Comparison of ENCODE assay signal across 8 mouse cellular contexts in genomic region chr5:30913060-30913841, GRCm38 (mm10). TPM values are rescaled to one million over a fixed set of nuclear protein-coding genes. Genes with fewer than 3 reads are reported as not detected.
DNase-seq lines count a peak whose midpoint lies in the region; ATAC-seq and TF ChIP-seq lines count a peak whose summit lies in the region.

Emilin1 (plus strand) TSS chr5:30913402.

- H3K4me2 ChIP-seq in hindbrain, embryonic 13.5 days = peak within 1 kb of the TSS; percentile 37
- H3K4me2 ChIP-seq in liver, embryonic 14.5 days (ENCODE audit: low read depth) = peak within 1 kb of the TSS; percentile 65

- no peak for TF ChIP-seq EP300 in liver, embryonic 14.5 days (IDR thresholded peaks at IDR 0.05; ENCODE audit: low read depth)

- H3K9ac ChIP-seq in hindbrain, embryonic 13.5 days = peak within 1 kb of the TSS; percentile 56; the same call in 1 of the 2 replicates
- H3K9ac ChIP-seq in liver, embryonic 14.5 days (replicated peaks) = peak within 1 kb of the TSS; percentile 6

- TF ChIP-seq CTCF in spleen, adult 2 months (IDR thresholded peaks at IDR 0.05; ENCODE audit: extremely low read depth, insufficient read depth, insufficient read length, insufficient replicate concordance) = no peak
- no peak for TF ChIP-seq CTCF in liver, embryonic 14.5 days (IDR thresholded peaks at IDR 0.05; ENCODE audit: low read depth)

- WGBS in spleen, adult 2 months = 31% methylated on average over 13 of the region's 13 CpGs
- 25% methylated on average over 13 of the region's 13 CpGs for WGBS in hindbrain, embryonic 13.5 days
- whole genome bisulfite sequencing in liver, embryonic 14.5 days (ENCODE audit: insufficient replicate concordance) = 33% methylated on average over 12 of the region's 13 CpGs

- TF ChIP-seq POLR2A in spleen, adult 2 months (IDR thresholded peaks at IDR 0.05; ENCODE audit: low read depth, low read length) = no peak

- H3K4me1 ChIP-seq in spleen, adult 2 months (ENCODE audit: control insufficient read depth, insufficient read depth, insufficient read length) = peaks cover 5% of the 10 kb centered on the region; the same call in 1 of the 2 replicates
- H3K4me1 ChIP-seq in hindbrain, embryonic 13.5 days (replicated peaks) = peaks cover 48% of the 10 kb centered on the region
- peaks cover 8 to 62% of the 10 kb centered on the region in 2 experiments for H3K4me1 ChIP-seq in liver, embryonic 14.5 days (replicated peaks; ENCODE audit: control insufficient read depth in 2 of 2, insufficient read depth in 2 of 2, low read length in 1 of 2)

- no peaks in the 10 kb centered on the region for H3K27me3 ChIP-seq in spleen, adult 2 months (ENCODE audit: control insufficient read depth, insufficient read depth, low read length)
- peaks cover 3% of the 10 kb centered on the region; the same call in 1 of the 2 replicates for H3K27me3 ChIP-seq in hindbrain, embryonic 13.5 days
- no peaks in the 10 kb centered on the region for H3K27me3 ChIP-seq in liver, embryonic 14.5 days (ENCODE audit: control insufficient read depth, insufficient read depth, low read length)

- peak within 1 kb of the TSS; percentile 38; the same call in 1 of the 2 replicates for H3K4me3 ChIP-seq in spleen, adult 2 months (ENCODE audit: extremely low read depth, insufficient read depth, insufficient read length)
- H3K4me3 ChIP-seq in hindbrain, embryonic 13.5 days = peak within 1 kb of the TSS; percentile 28
- peak within 1 kb of the TSS; percentile 40 to 65 for H3K4me3 ChIP-seq in liver, embryonic 14.5 days (ENCODE audit: insufficient read depth in 1 of 2, low read depth in 2 of 2, low read length in 2 of 2)

- no peaks in the 10 kb centered on the region for H3K9me3 ChIP-seq in hindbrain, embryonic 13.5 days
- H3K9me3 ChIP-seq in liver, embryonic 14.5 days (ENCODE audit: control insufficient read depth, low read length) = no peaks in the 10 kb centered on the region

- no peak for DNase-seq in spleen, adult 2 months (ENCODE audit: low read depth in 1 of 2, low spot score in 2 of 2)
- DNase-seq in spleen, postnatal 10 days (ENCODE audit: low spot score in 2 of 2) = no peak
- peak; percentile 65 for DNase-seq in gastrocnemius, adult 18-20 months (ENCODE audit: low spot score)
- no peak for DNase-seq in liver, embryonic 14.5 days (ENCODE audit: low read depth in 3 of 3, low spot score in 3 of 3)
- peak; percentile 81 for DNase-seq in neural tube, embryonic 10.5 days (ENCODE audit: extremely low spot score, low spot score)
- DNase-seq in T-cell, adult 2 months (ENCODE audit: low spot score) = no peak
- DNase-seq in spleen, adult 12 weeks (ENCODE audit: low spot score) = no peak

- no peak for ATAC-seq in hindbrain, embryonic 13.5 days (ENCODE audit: low FRiP score)
- peak; percentile 25 for ATAC-seq in liver, embryonic 14.5 days (ENCODE audit: insufficient read depth)

- peak within 1 kb of the TSS; percentile 65 for H3K27ac ChIP-seq in spleen, adult 2 months (ENCODE audit: insufficient read depth, low read length)
- H3K27ac ChIP-seq in hindbrain, embryonic 13.5 days = peak within 1 kb of the TSS; percentile 84
- H3K27ac ChIP-seq in liver, embryonic 14.5 days = peak within 1 kb of the TSS; percentile 44

- H3K36me3 ChIP-seq in spleen, adult 2 months (ENCODE audit: control insufficient read depth, insufficient read depth, low read length) = no peaks in the 10 kb centered on the region
- H3K36me3 ChIP-seq in hindbrain, embryonic 13.5 days = no peaks in the 10 kb centered on the region
- H3K36me3 ChIP-seq in liver, embryonic 14.5 days (replicated peaks; ENCODE audit: control insufficient read depth, insufficient read depth, low read depth) = no peaks in the 10 kb centered on the region

RNA-seq across cellular contexts. Expression of gene Emilin1, which starts in this region (rescaled TPM):
- polyA plus RNA-seq in spleen, adult 2 months (2012; rRNA removed) = 83.9 and 104 TPM in 2 replicates
- 1 to 10 TPM; 2.5 to 4.4 TPM for total RNA-seq in gastrocnemius, adult 18-20 months (2021)
- polyA plus RNA-seq in hindbrain, embryonic 13.5 days (2015; fragmentation: Nextera tagmentation; extraction: Ambion mirVana) = 23.6 and 30.2 TPM in 2 replicates
- polyA plus RNA-seq in liver, embryonic 14.5 days (2012; rRNA removed) = 18.4 and 22.2 TPM in 2 replicates
- polyA plus RNA-seq in liver, embryonic 14.5 days (2014; fragmentation: Nextera tagmentation; extraction: Ambion mirVana) = 21.3 and 23.2 TPM in 2 replicates

Comparison
In these comparisons a context has a peak if more than half of its experiments do, and no peak if none do; other contexts are left out.
1. DNase-seq: peak in gastrocnemius, adult 18-20 months (single experiment) and neural tube, embryonic 10.5 days (single experiment); none in spleen, adult 2 months (0 of 2), spleen, postnatal 10 days (0 of 2), liver, embryonic 14.5 days (0 of 3), T-cell, adult 2 months (single experiment) and spleen, adult 12 weeks (single experiment).
2. Peak in every context shown above with its lines, with median percentiles within 50 percentile points of each other: H3K27ac ChIP-seq and H3K4me3 ChIP-seq.